Mouse (Mus musculus) sigmoid colon, adult 10 weeks (tissue): Measurements from ENCODE around the gene Ubash3a. TPM values are rescaled to one million over a fixed set of nuclear protein-coding genes. Genes with fewer than 3 reads are reported as not detected.

ENCODE experiments used
- polyA plus RNA-seq: library from polyadenylated mRNA; stranded (reverse); fragments of 350-450 nt; fragmentation: Illumina TruSeq; extraction: RNeasy Lipid Tissue Mini Kit (QIAGEN cat#74804); gene quantifications from one replicate; pipeline ENCODE4 v1.2.3, GENCODE M21; 2014; ENCODE audit warnings: low read depth, low replicate concordance

Gene Ubash3a
- not detected for polyA plus RNA-seq

GRCm38 (mm10) chr17:31207771-31208334 lies at the start of gene Ubash3a:
Gene Ubash3a (plus strand): TSS chr17:31207873.

GRCm38 (mm10) chr17:31165127-31165526 lies 42.5 kb upstream of the Ubash3a start, which contains the start of gene Tff1:
Gene Tff1 (minus strand): TSS chr17:31165277.

GRCm38 (mm10) chr17:31198877-31199276 lies 8.8 kb upstream of the Ubash3a start, which contains the start of gene Tmprss3:
Gene Tmprss3 (minus strand): TSS chr17:31198977.

GRCm38 (mm10) chr17:31276922-31277918 lies 69.5 kb downstream of the Ubash3a start, which contains the start of gene Rsph1:
Gene Rsph1 (minus strand): TSS chr17:31277383.

GRCm38 (mm10) chr17:31286492-31286891 lies 78.8 kb downstream of the Ubash3a start, which contains the start of gene Slc37a1:
Gene Slc37a1 (plus strand): TSS chr17:31286792.

Other genes starting within 250 kb of the Ubash3a start
- 2.3 TPM for gene Abcg1, start 150.2 kb upstream of the Ubash3a start, polyA plus RNA-seq
- 15.1 TPM for gene Tff3, start 78.2 kb upstream of the Ubash3a start, polyA plus RNA-seq
- gene Tff2, start 63.6 kb upstream of the Ubash3a start, polyA plus RNA-seq = not detected
- gene Tff1, start 42.6 kb upstream of the Ubash3a start, polyA plus RNA-seq = not detected
- not detected for gene Tmprss3, start 8.9 kb upstream of the Ubash3a start, polyA plus RNA-seq
- 1.3 TPM for gene Rsph1, start 69.5 kb downstream of the Ubash3a start, polyA plus RNA-seq
- 13.0 TPM for gene Slc37a1, start 78.9 kb downstream of the Ubash3a start, polyA plus RNA-seq
- gene Pde9a, start 178.3 kb downstream of the Ubash3a start, polyA plus RNA-seq = 52.2 TPM